Mouse (Mus musculus): ENCODE data around the gene Pth2. TPM values are rescaled to one million over a fixed set of nuclear protein-coding genes. Genes with fewer than 3 reads are reported as not detected.

Pth2 gene
- total and polyA plus RNA-seq, 3 experiments: not detected

DNA sequence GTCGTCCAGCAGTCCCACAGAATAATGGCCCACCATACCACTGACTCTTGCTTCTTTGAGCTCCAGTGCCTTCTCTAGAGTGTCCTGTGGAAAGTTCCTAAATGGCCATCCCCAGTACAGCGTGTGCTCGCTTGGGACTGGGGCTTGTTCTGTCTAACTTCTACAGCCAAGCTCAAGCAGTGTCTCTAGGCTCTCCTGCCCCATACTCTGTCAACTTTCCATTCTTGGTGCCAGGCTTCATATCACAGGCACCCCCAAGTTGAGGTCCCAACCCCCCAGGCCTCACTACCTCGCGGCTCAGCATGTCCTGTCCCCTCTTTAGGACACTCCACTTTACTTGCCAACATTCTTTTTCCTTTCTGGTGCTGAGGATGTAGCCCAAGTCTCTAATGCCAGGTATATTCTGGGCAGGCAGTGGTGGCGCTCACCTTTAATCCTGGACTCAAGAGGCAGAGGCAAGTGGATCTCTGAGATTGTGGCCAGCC lies 20.4 kb upstream of the Pth2 start:
- Histone ChIP-seq H3K9me3 (replicated peaks; ENCODE audit: insufficient read depth, low read length) (no peaks in the 10 kb centered on the region), H3K27me3 (ENCODE audit: control insufficient read depth in 1 of 2, insufficient read depth in 2 of 2, low read length in 2 of 2) (peaks cover 4 to 6% of the 10 kb centered on the region in 2 experiments; a peak in 3 of 4 replicates), H3K79me2 (ENCODE audit: control insufficient read depth, insufficient read depth, low read length, poor library complexity) (no peaks in the 10 kb centered on the region), H3K9ac (ENCODE audit: control insufficient read depth, low read depth, low read length, poor library complexity, severe bottlenecking) (no peak overlapping the region), H3K27ac (ENCODE audit: control insufficient read depth, low read depth, low read length) (no peak overlapping the region), H3K4me1 (ENCODE audit: control insufficient read depth in 1 of 2, insufficient read depth in 2 of 2, low read length in 2 of 2) (peaks cover 1 to 8% of the 10 kb centered on the region in 2 experiments), H3K4me3 (ENCODE audit: control insufficient read depth in 1 of 2, insufficient read depth in 1 of 2, low read depth in 2 of 2, low read length in 2 of 2) (no peak overlapping the region), H3K36me3 (ENCODE audit: control insufficient read depth in 1 of 2, insufficient read depth in 2 of 2, low read length in 2 of 2) (peaks cover 0 to 5% of the 10 kb centered on the region in 2 experiments; a peak in 2 of 4 replicates)
- TF ChIP-seq MAX (IDR thresholded peaks at IDR 0.05; ENCODE audit: low read length) (no peak), RCOR1 (IDR thresholded peaks at IDR 0.05; ENCODE audit: low read depth, low read length) (no peak), RAD21 (IDR thresholded peaks at IDR 0.05; ENCODE audit: low read depth, low read length) (no peak), GABPA (IDR thresholded peaks at IDR 0.05; ENCODE audit: low read depth, low read length) (no peak), SIN3A (IDR thresholded peaks at IDR 0.05; ENCODE audit: low read length) (no peak), TCF12 (IDR thresholded peaks at IDR 0.05; ENCODE audit: low read depth, low read length) (no peak), JUND (IDR thresholded peaks at IDR 0.05; ENCODE audit: low read depth, low read length) (no peak), CHD1 (IDR thresholded peaks at IDR 0.05; ENCODE audit: low read depth, low read length) (no peak), EP300 (IDR thresholded peaks at IDR 0.05; ENCODE audit: low read depth in 1 of 2, low read length in 2 of 2) (no peak), KAT2A (conservative IDR thresholded peaks at IDR 0.05; ENCODE audit: low read depth, low read length) (no peak)
- DNase-seq (ENCODE audit: low read depth, low spot score): no peak

- no peak for DNase-seq (ENCODE audit: low read depth, low spot score)
- Histone ChIP-seq H3K27me3 (ENCODE audit: control insufficient read depth in 1 of 2, insufficient read depth in 2 of 2, low read length in 2 of 2) (peaks cover 4 to 9% of the 10 kb centered on the region in 2 experiments; a peak in 3 of 4 replicates), H3K27ac (ENCODE audit: control insufficient read depth, low read depth, low read length) (no peak overlapping the region), H3K9me3 (replicated peaks; ENCODE audit: insufficient read depth, low read length) (no peaks in the 10 kb centered on the region), H3K9ac (ENCODE audit: control insufficient read depth, low read depth, low read length, poor library complexity, severe bottlenecking) (no peak overlapping the region), H3K4me3 (ENCODE audit: control insufficient read depth in 1 of 2, insufficient read depth in 1 of 2, low read depth in 2 of 2, low read length in 2 of 2) (no peak overlapping the region), H3K4me1 (ENCODE audit: control insufficient read depth in 1 of 2, insufficient read depth in 2 of 2, low read length in 2 of 2) (peaks cover 0 to 3% of the 10 kb centered on the region in 2 experiments; a peak in 3 of 4 replicates), H3K36me3 (ENCODE audit: control insufficient read depth in 1 of 2, insufficient read depth in 2 of 2, low read length in 2 of 2) (peaks cover 0 to 4% of the 10 kb centered on the region in 2 experiments; a peak in 1 of 4 replicates), H3K79me2 (ENCODE audit: control insufficient read depth, insufficient read depth, low read length, poor library complexity) (no peaks in the 10 kb centered on the region)
- TF ChIP-seq TCF12 (IDR thresholded peaks at IDR 0.05; ENCODE audit: low read depth, low read length) (no peak), MYC (IDR thresholded peaks at IDR 0.05; ENCODE audit: low read depth, low read length) (no peak), RAD21 (IDR thresholded peaks at IDR 0.05; ENCODE audit: low read depth, low read length) (no peak), NRF1 (IDR thresholded peaks at IDR 0.05; ENCODE audit: insufficient read depth, low read depth, low read length, poor library complexity, severe bottlenecking) (no peak), POLR2AphosphoS5 (IDR thresholded peaks at IDR 0.05; ENCODE audit: borderline replicate concordance, low read depth, low read length) (no peak), MAFK (IDR thresholded peaks at IDR 0.05; ENCODE audit: borderline replicate concordance, low read depth, low read length) (no peak), USF2 (IDR thresholded peaks at IDR 0.05; ENCODE audit: borderline replicate concordance in 1 of 2, insufficient read depth in 1 of 2, low read depth in 1 of 2, low read length in 2 of 2) (no peak), ZMIZ1 (IDR thresholded peaks at IDR 0.05; ENCODE audit: low read depth, low read length) (no peak), MXI1 (IDR thresholded peaks at IDR 0.05; ENCODE audit: low read depth, low read length) (no peak)
Measured at GRCm38 (mm10) chr7:45160866-45161265, 19.9 kb upstream of the Pth2 start.

Data from MEL (cell line).